Mouse (Mus musculus) liver, adult 2 months (tissue): Measurements from ENCODE around the gene Pcdh15.

ENCODE experiments used
- CTCF ChIP-seq: fragments of 200-500 bp; IDR thresholded peaks from 2 replicates; pipeline ENCODE4 v1.5.1; 2011; ENCODE audit warnings: low read depth, low read length, control low read depth
- POLR2A ChIP-seq: fragments of 200-500 bp; IDR thresholded peaks from 2 replicates; pipeline ENCODE4 v1.6.1; 2011; ENCODE audit warnings: low read length, control low read depth; ENCODE audit not compliant: insufficient read depth; ENCODE audit errors: extremely low read depth

DNA sequence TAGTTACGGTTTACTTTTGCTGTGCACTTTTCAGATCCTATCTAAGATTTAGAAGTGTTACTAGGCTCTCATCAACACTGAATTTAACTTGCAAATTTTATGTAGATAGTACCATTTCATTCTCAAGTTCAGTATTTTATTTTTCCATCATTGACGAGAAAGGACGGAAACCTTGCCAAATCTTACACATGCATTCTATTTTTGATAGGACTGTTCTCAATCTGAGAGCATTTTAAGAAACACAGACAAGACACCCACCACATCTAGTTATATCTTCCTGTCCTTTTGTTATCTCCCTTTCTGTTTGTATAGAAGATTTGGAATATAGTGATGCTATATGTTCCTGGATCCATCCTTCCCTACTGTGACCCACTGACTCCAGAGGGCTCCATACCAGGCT lies 332.2 kb downstream of the Pcdh15 start:
- TF ChIP-seq CTCF, result no peak
- no peak for TF ChIP-seq POLR2A
